Mouse (Mus musculus): Measurements from ENCODE around the gene Atp8a1. TPM values are rescaled to one million over a fixed set of nuclear protein-coding genes. Genes with fewer than 3 reads are reported as not detected.

Gene Atp8a1
- 13.5 TPM for polyA plus RNA-seq (2014; fragmentation: Illumina TruSeq; extraction: RNeasy Lipid Tissue Mini Kit (QIAGEN cat#74804); ENCODE audit: low read depth, low replicate concordance)

GRCm38 (mm10) chr5:67847253-67848165, at the start of gene Atp8a1:
TSS of gene Atp8a1 (minus strand) at chr5:67847434.

GRCm38 (mm10) chr5:67607804-67608673, 239.2 kb downstream of the Atp8a1 start, which contains the start of gene Shisa3:
TSS of gene Shisa3 (plus strand) at chr5:67607882.

Other genes with a start within 250 kb of the Atp8a1 start
- 20.3 TPM for gene Shisa3, start 239.6 kb downstream of the Atp8a1 start, polyA plus RNA-seq (2014; fragmentation: Illumina TruSeq; extraction: RNeasy Lipid Tissue Mini Kit (QIAGEN cat#74804); ENCODE audit: low read depth, low replicate concordance)
- not detected for gene Gm5108, start 94.2 kb upstream of the Atp8a1 start, polyA plus RNA-seq (2014; fragmentation: Illumina TruSeq; extraction: RNeasy Lipid Tissue Mini Kit (QIAGEN cat#74804); ENCODE audit: low read depth, low replicate concordance)
- not detected for gene Gm21905, start 99.0 kb upstream of the Atp8a1 start, polyA plus RNA-seq (2014; fragmentation: Illumina TruSeq; extraction: RNeasy Lipid Tissue Mini Kit (QIAGEN cat#74804); ENCODE audit: low read depth, low replicate concordance)
- gene Grxcr1, start 184.4 kb upstream of the Atp8a1 start, polyA plus RNA-seq (2014; fragmentation: Illumina TruSeq; extraction: RNeasy Lipid Tissue Mini Kit (QIAGEN cat#74804); ENCODE audit: low read depth, low replicate concordance), result not detected

Measured in kidney, adult 10 weeks (tissue).